Mouse (Mus musculus) liver, postnatal 0 days (tissue): ENCODE results near the gene Hhex.
A peak's percentile ranks its signal among the peaks of the same experiment; 100 is the strongest.

ENCODE experiments used
- CTCF ChIP-seq: sonication (generic); IDR thresholded peaks from 2 replicates; pipeline ENCODE4 v1.5.1; 2016; ENCODE audit warnings: antibody characterized with exemption, low read depth
- EP300 ChIP-seq: IDR thresholded peaks from 2 replicates; pipeline ENCODE4 v1.6.1; 2016; ENCODE audit warnings: antibody characterized with exemption, low read depth, mild to moderate bottlenecking

DNA sequence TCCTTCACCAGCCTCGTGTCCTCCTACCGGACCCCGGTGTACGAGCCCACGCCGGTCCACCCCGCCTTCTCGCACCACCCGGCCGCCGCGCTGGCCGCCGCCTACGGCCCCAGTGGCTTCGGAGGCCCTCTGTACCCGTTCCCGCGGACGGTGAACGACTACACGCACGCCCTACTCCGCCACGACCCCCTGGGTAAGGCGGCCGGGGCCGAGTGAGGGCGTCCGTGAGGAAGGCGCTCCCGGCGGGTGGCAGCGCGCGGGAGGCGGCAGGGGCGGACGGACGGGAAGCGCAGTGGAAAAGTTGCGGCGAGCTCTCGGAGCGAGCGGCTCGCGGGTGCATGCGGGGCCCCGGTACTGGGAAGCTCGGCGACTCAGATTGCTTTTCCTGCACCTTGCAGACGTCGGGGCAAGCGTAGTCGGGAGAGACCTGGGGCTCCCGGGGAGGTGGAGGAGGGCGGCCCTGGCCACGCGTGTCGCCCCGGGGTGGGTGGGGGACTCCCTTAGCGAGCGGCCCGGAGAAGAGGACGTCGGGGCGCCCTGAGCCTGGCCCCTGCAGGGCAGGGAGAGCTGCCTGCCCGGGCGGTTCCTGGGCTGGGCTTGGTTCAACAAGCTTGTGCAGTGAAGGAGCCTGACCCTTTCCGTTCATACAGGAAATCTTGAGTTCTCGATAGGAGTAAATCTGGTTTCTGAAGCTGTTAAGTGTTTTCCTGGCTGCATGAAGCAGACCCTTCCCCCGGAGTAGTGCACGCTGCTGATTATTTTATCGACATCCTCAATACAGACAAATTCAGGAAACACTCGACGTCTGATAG is 637 bp downstream of the Hhex start:
- TF ChIP-seq CTCF (no peak), EP300 (peak; percentile 92)
